Mouse (Mus musculus): ENCODE measurements around the gene Farp1. TPM values are rescaled to one million over a fixed set of nuclear protein-coding genes. Genes with fewer than 3 reads are reported as not detected.
"Not testable (repeated sequence)": the region's sequence is repeated elsewhere in the genome, so short reads cannot be mapped to it uniquely, and the experiment has no call there.

Gene Farp1
- polyA plus RNA-seq, 1 experiment from 2014 or later: 35.6 TPM

DNA sequence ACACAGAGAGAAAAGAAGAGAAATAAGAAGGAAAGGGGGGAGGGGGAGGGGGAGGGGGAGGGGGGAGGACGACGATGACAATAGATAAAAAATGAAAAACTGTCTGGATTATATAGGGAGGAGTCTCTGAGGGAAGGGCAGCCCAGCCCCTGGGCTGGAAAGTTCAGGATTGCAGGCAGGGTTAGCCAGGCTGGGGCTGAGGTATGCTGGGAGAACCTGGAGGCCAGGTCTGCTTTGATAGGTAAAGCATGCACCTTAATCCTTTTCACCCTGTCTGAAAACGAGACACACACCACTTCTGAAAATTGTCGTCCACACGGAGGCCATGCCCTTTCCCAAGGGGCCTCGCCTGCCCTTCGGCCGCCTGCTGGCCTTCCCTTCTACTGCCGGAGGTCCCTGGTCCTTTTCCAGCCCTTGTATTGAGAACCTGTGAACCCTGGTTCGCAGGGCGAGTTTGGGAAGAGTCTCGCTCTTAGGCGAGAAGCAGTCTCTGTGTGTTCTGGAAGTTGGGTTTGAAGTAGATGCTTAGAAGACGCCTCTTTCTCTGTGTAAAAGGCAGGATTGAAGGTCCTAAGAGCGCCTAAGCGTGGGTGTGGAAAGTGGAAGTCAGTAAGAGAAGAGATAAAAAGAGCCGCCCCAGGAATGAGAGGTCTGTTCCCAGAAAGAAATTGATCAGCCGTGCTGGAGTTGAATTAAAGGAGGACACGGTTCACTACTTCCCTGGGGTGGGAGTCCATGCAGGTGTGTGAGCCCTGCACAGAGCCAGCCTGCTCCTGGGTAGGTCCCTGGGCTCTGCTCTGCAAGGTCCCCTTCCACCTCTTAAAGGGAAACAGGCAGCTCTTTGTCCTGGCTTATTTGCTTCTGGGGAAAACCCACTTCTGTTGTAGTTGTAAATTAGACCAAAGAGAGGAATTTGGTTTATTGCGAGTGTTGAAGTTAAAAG is 94.1 kb downstream of the Farp1 start:
- Histone ChIP-seq H3K4me1 (peaks cover 8% of the 10 kb centered on the region), H3K4me3 (no peak overlapping the region), H3K9me3 (no peaks in the 10 kb centered on the region), H3K27ac (replicated peaks) (no peak overlapping the region), H3K27me3 (no peaks in the 10 kb centered on the region), H3K36me3 (no peaks in the 10 kb centered on the region), H3K4me2 (replicated peaks) (no peak overlapping the region), H3K9ac (replicated peaks) (no peak overlapping the region)
- ATAC-seq (replicated peaks): no peak
- WGBS: 30% methylated on average over 18 of the region's 20 CpGs

DNA sequence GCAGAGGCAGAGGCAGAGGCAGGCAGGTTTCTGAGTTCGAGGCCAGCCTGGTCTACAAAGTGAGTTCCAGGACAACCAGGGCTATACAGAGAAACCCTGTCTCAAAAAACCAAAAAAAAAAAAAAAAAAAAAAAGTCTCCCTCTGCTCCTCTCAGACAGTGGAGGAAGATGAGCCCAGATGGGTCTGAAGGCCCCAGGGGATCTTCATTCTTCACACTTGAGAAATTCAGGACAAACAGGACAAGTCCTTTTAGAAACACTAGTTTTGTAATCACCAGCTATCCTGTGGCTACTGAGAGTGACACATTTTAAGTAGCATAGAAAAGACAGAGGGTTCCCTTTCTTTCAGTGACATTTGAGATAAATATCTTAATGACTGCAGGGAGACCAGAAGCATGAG is 95.4 kb downstream of the Farp1 start:
- H3K9ac ChIP-seq (replicated peaks); H3K4me2 ChIP-seq (replicated peaks); H3K4me1 ChIP-seq; H3K36me3 ChIP-seq; H3K27ac ChIP-seq (replicated peaks); H3K4me3 ChIP-seq; H3K9me3 ChIP-seq; ATAC-seq (replicated peaks); H3K27me3 ChIP-seq: not testable (repeated sequence)
- 88% methylated on average over 1 of the region's 1 CpGs for WGBS

DNA sequence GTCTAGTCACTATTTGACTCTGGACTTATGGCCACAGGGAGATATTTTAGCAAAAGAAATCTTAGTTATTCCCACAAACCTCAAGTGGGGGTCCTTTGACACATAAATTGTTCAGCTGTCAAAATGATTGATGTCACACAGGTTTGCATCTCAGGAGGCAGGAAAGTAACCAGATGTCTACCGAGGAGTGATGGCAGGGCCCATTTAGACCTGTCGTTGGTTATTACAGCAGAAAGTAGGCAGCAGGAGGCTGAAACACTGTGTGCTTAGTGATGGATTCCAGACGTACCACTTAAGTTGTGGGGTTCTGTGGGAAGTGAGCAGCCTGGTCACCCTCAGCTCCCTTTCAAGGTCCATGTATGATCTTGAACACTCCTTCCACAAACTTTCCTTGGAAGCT is 99.4 kb downstream of the Farp1 start:
- no peak overlapping the region for H3K27ac ChIP-seq (replicated peaks)
- WGBS: 62% methylated on average over 3 of the region's 3 CpGs
- no peak for ATAC-seq (replicated peaks)
- H3K27me3 ChIP-seq: no peaks in the 10 kb centered on the region
- no peaks in the 10 kb centered on the region for H3K36me3 ChIP-seq
- no peak overlapping the region for H3K4me2 ChIP-seq (replicated peaks)
- no peak overlapping the region for H3K9ac ChIP-seq (replicated peaks)
- peaks cover 5% of the 10 kb centered on the region for H3K4me1 ChIP-seq
- no peaks in the 10 kb centered on the region for H3K9me3 ChIP-seq
- no peak overlapping the region for H3K4me3 ChIP-seq

DNA sequence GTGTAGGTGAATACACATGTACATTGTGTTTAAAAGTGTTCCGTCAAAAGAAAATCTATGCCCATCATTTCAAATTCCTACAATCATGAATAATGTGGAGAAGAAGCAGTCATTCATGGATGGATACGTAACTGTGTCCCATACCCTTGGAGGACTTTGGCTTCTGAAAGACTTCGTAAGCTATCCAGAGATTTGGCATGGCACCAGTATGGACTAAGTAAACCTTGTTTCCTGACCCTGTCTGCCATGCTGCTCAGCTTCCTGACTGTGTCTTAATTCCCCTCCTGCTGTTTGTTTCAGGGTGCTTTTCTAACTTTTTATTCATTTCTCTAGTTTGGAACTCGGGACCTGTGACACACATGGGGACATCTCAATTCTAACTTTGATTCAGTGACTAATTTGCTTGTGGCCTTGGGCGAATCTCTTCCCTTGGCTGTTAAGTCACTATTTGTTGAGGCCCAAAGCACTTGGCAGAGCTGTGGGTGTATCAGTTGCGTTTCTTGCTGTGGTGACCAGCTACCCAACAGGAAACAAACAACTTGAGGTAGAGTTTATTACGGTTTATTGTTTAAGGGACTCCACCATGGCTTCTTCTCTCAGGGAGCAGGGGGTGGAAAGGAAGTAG is 108.9 kb downstream of the Farp1 start:
- Histone ChIP-seq H3K9me3 (no peaks in the 10 kb centered on the region), H3K4me3 (no peak overlapping the region), H3K27ac (replicated peaks) (no peak overlapping the region), H3K36me3 (no peaks in the 10 kb centered on the region), H3K4me1 (peaks cover 24% of the 10 kb centered on the region), H3K9ac (replicated peaks) (no peak overlapping the region), H3K27me3 (no peaks in the 10 kb centered on the region), H3K4me2 (replicated peaks) (no peak overlapping the region)
- no peak for ATAC-seq (replicated peaks)
- WGBS: 90% methylated on average over 7 of the region's 7 CpGs

DNA sequence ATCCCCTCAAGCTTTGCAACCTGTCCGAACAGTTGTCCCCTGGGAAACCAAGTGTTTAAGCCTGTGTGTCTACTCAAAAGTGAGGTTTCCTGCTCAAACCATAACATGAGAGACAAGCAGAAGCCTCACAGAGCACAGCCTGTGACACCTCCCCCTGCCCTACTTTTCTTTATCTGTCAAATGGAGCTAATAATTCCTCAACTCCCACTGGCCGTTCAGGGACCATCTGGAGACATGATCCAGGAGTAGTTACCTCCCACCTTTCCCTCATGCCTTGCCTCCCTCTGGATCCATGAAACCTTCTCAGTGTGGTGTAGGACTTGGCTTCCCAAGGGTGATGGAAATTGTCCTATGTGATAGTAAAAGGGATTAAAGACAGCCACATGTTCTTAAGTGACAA is 109.5 kb downstream of the Farp1 start:
- 88% methylated on average over 2 of the region's 2 CpGs for WGBS
- Histone ChIP-seq H3K9ac (replicated peaks) (no peak overlapping the region), H3K4me2 (replicated peaks) (no peak overlapping the region), H3K27me3 (no peaks in the 10 kb centered on the region), H3K4me1 (peaks cover 24% of the 10 kb centered on the region), H3K27ac (replicated peaks) (no peak overlapping the region), H3K36me3 (no peaks in the 10 kb centered on the region), H3K4me3 (no peak overlapping the region), H3K9me3 (no peaks in the 10 kb centered on the region)
- ATAC-seq (replicated peaks): no peak

DNA sequence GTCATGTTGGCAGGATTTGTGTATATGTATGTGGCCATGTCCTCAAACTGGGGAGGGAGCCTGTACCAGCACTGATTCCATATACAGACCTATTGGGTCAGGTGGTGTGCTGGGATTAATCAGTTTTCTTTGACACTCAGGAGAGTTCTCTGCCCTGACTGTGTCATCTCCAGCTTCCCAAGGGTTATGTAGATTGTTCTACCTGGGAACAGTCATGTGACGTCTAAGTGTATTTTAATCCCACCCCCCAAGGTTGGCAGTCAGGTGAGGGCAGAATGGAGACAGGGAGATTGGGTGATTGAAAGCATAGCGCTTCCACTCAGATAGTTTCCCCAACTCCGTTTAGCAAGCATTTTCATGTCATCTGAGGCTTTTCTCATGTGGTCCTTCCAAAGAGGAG is 110.3 kb downstream of the Farp1 start:
- WGBS: 61% methylated on average over 3 of the region's 3 CpGs
- H3K4me2 ChIP-seq (replicated peaks): no peak overlapping the region
- peaks cover 19% of the 10 kb centered on the region for H3K4me1 ChIP-seq
- no peak overlapping the region for H3K4me3 ChIP-seq
- no peak for ATAC-seq (replicated peaks)
- no peaks in the 10 kb centered on the region for H3K27me3 ChIP-seq
- H3K36me3 ChIP-seq: no peaks in the 10 kb centered on the region
- H3K9me3 ChIP-seq: no peaks in the 10 kb centered on the region
- no peak overlapping the region for H3K27ac ChIP-seq (replicated peaks)
- no peak overlapping the region for H3K9ac ChIP-seq (replicated peaks)

DNA sequence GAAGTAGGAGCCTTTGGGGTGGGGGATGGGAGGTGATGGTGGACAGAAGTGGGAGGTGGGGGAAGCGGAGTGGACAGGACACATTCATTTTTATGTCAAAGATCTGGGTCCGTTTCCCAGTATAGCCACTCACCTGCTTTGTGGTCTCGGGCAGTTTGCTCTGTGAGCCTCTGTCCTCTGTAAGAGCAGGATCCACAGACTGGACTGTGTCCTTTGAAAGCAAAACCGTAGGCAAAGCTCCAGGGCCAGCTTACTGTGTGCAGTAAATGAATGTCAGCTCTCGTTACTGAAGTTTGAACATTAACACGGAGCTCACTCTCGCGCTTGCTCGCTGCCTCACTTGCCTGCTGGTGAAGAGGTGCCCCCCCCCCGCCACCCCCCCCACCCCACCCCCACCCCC is 110.7 kb downstream of the Farp1 start:
- no peak overlapping the region for H3K27ac ChIP-seq (replicated peaks)
- no peak overlapping the region for H3K9ac ChIP-seq (replicated peaks)
- H3K36me3 ChIP-seq: no peaks in the 10 kb centered on the region
- no peaks in the 10 kb centered on the region for H3K9me3 ChIP-seq
- no peak overlapping the region for H3K4me2 ChIP-seq (replicated peaks)
- no peaks in the 10 kb centered on the region for H3K27me3 ChIP-seq
- ATAC-seq (replicated peaks): no peak
- no peak overlapping the region for H3K4me3 ChIP-seq
- H3K4me1 ChIP-seq: peaks cover 17% of the 10 kb centered on the region
- WGBS: 25% methylated on average over 9 of the region's 10 CpGs

DNA sequence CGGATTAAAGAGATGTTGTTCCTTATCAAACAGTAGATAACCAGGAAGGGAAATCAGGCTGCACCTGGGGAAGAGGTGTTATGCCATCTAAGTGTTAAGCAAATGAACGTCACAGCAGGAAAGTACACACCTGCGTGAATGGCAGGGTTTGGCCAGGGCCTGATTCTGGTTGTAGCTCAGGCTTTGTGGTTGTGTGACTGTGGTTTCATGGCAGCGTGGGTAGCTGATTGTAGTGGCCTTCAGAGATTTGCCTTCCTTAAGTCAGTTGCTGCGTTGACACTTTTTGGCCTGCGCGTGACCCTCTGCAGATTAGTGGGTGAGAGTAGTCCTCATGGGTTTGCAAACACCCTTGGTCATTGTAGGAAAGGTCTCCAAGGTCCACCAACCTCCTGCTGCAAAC is 111.2 kb downstream of the Farp1 start:
- H3K4me3 ChIP-seq: no peak overlapping the region
- H3K27ac ChIP-seq (replicated peaks): no peak overlapping the region
- ATAC-seq (replicated peaks): no peak
- H3K9ac ChIP-seq (replicated peaks): no peak overlapping the region
- 72% methylated on average over 7 of the region's 7 CpGs for WGBS
- no peaks in the 10 kb centered on the region for H3K27me3 ChIP-seq
- H3K4me1 ChIP-seq: peaks cover 21% of the 10 kb centered on the region
- H3K4me2 ChIP-seq (replicated peaks): no peak overlapping the region
- H3K36me3 ChIP-seq: no peaks in the 10 kb centered on the region
- no peaks in the 10 kb centered on the region for H3K9me3 ChIP-seq

DNA sequence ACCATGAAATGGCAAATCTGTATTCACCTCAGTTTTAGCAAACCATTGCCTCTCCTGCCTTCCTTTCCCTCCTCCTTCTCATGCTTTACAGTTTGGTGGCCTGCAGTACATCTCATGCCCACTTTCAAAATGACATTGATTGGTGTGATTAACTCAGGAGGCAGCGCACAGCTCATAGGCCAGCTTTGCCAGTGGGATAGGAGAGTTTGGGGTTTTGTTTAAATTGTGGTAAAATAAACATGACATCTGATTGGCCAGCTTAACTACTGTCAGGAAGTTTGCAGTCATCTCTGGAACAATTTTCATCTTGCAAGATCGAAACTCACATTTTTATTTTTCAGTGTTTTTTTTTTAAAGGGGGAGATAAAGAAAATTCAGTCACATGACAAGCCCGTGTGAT is 112.0 kb downstream of the Farp1 start:
- H3K9ac ChIP-seq (replicated peaks): no peak overlapping the region
- no peak for ATAC-seq (replicated peaks)
- no peak overlapping the region for H3K27ac ChIP-seq (replicated peaks)
- peaks cover 29% of the 10 kb centered on the region for H3K4me1 ChIP-seq
- 79% methylated on average over 3 of the region's 3 CpGs for WGBS
- no peaks in the 10 kb centered on the region for H3K36me3 ChIP-seq
- H3K4me2 ChIP-seq (replicated peaks): no peak overlapping the region
- H3K4me3 ChIP-seq: no peak overlapping the region
- no peaks in the 10 kb centered on the region for H3K27me3 ChIP-seq
- no peaks in the 10 kb centered on the region for H3K9me3 ChIP-seq

DNA sequence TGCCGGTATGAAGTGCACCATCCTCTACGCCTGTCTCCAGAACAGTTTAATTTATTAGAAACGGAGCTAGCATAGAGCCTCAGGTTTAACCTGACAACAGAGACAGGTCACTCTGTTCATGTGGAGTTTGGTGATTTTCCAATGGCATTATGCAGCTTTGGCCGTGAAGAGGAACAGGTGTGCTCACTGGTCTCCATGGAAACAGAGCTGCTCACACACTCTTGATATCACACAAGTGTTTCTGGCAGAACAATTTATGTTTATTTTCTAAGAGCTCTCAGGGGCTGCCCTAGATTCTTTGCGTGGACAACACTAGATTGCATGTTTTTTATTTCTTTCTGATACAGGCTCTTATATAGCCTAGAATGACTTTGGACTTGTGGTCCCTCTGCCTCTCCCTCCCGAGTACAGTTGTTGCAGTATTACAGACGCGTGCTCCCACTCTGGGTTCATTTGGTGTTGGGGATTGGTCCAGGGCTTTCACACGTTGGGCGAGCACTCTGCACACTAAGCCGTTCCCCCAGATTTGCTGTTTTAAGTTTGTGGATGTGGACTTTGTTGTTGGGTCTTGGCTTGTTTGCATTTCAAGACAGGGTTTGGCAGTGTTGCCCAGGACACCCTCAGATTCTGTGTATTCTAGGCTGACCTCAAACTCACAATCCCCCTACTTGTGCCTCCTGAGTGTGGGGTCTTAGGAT is 113.2 kb downstream of the Farp1 start:
- no peaks in the 10 kb centered on the region for H3K36me3 ChIP-seq
- no peak overlapping the region for H3K27ac ChIP-seq (replicated peaks)
- H3K27me3 ChIP-seq: no peaks in the 10 kb centered on the region
- H3K9me3 ChIP-seq: no peaks in the 10 kb centered on the region
- H3K4me3 ChIP-seq: no peak overlapping the region
- no peak for ATAC-seq (replicated peaks)
- H3K9ac ChIP-seq (replicated peaks): no peak overlapping the region
- peaks cover 40% of the 10 kb centered on the region for H3K4me1 ChIP-seq
- 75% methylated on average over 11 of the region's 11 CpGs for WGBS
- H3K4me2 ChIP-seq (replicated peaks): no peak overlapping the region

DNA sequence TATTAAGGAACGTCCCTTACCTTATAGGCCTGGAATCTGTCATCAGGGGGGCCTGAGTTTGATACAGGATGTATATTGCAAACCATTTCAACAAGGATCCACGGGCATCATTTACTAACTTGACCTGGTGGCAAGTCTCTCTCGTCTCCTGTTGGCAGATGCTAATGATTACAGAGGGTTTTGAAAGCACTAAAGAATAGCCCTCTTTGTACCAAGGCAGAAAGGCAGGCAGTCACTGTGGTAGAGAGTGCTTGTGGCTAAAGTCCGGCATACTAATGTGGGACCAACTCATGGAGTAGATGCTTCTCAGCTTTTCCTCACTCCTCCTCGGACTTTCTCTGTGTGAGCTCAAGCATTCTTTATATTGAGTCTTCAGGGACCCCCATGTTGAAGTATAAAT is 115.0 kb downstream of the Farp1 start:
- no peaks in the 10 kb centered on the region for H3K27me3 ChIP-seq
- 62% methylated on average over 5 of the region's 5 CpGs for WGBS
- no peaks in the 10 kb centered on the region for H3K9me3 ChIP-seq
- H3K27ac ChIP-seq (replicated peaks): no peak overlapping the region
- no peak for ATAC-seq (replicated peaks)
- H3K4me2 ChIP-seq (replicated peaks): no peak overlapping the region
- no peak overlapping the region for H3K4me3 ChIP-seq
- no peak overlapping the region for H3K9ac ChIP-seq (replicated peaks)
- H3K36me3 ChIP-seq: no peaks in the 10 kb centered on the region
- peaks cover 54% of the 10 kb centered on the region for H3K4me1 ChIP-seq

DNA sequence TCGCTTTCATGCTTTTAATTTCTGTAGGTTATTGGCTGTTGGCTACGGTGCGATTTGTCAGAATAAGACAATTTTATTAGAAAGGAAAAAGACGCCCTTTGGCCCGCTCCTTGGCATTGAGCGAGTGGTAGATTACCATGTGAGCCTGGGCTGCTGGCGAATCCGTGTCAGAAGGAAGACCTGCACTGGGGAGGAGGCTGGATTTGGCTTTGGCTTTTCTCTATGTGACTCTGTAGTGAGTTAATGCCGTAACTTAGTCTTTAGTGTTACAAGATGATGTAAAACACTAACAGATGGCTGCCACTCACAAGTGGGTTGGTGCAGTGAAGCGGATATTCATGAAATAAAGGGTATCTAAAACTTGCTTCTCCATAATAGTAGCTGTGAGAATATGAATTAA is 116.8 kb downstream of the Farp1 start:
- no peaks in the 10 kb centered on the region for H3K36me3 ChIP-seq
- WGBS: 63% methylated on average over 10 of the region's 10 CpGs
- ATAC-seq (replicated peaks): peak; percentile 47; the same call in 1 of the 2 replicates
- no peaks in the 10 kb centered on the region for H3K27me3 ChIP-seq
- H3K9ac ChIP-seq (replicated peaks): no peak overlapping the region
- H3K4me2 ChIP-seq (replicated peaks): no peak overlapping the region
- peak overlapping the region; percentile 47 for H3K27ac ChIP-seq (replicated peaks)
- peaks cover 54% of the 10 kb centered on the region for H3K4me1 ChIP-seq
- H3K9me3 ChIP-seq: no peaks in the 10 kb centered on the region
- no peak overlapping the region for H3K4me3 ChIP-seq

All from forebrain, embryonic 15.5 days (tissue).